Mouse (Mus musculus) kidney, adult 2 months (tissue): ENCODE measurements around the gene Comt. TPM values are rescaled to one million over a fixed set of nuclear protein-coding genes. Genes with fewer than 3 reads are reported as not detected.

Source experiments
- DNase-seq: peaks from one replicate; pipeline ENCODE4 v3.0.0; 2021
- H3K27ac ChIP-seq: fragments of 200-500 bp; 2 replicates; pipeline ENCODE4 v1.5.1; 2012; ENCODE audit warnings: low read depth, low read length, control low read depth, inconsistent platforms; ENCODE audit not compliant: insufficient read depth
- H3K27me3 ChIP-seq: fragments of 200-500 bp; replicated peaks from 2 replicates; pipeline ENCODE4 v1.6.1; 2012; ENCODE audit warnings: mild to moderate bottlenecking, moderate library complexity, low read length, inconsistent platforms; ENCODE audit not compliant: control insufficient read depth, insufficient read depth
- H3K36me3 ChIP-seq: fragments of 200-500 bp; 2 replicates; pipeline ENCODE4 v1.6.1; 2012; ENCODE audit warnings: mild to moderate bottlenecking, moderate library complexity, low read length, inconsistent platforms; ENCODE audit not compliant: control insufficient read depth, insufficient read depth
- H3K4me1 ChIP-seq: fragments of 200-500 bp; 2 replicates; pipeline ENCODE4 v1.6.1; 2011; ENCODE audit warnings: low read length; ENCODE audit not compliant: control insufficient read depth, insufficient read depth
- H3K4me3 ChIP-seq: fragments of 200-500 bp; 2 replicates; pipeline ENCODE4 v1.5.1; 2011; ENCODE audit warnings: mild to moderate bottlenecking, low read depth, low read length, control low read depth; ENCODE audit not compliant: insufficient read depth
- CTCF ChIP-seq: fragments of 200-500 bp; conservative IDR thresholded peaks from 2 replicates; pipeline ENCODE4 v1.5.1; 2011; ENCODE audit warnings: low read depth, mild to moderate bottlenecking, control low read depth, low read length, moderate library complexity, mixed read lengths; ENCODE audit not compliant: insufficient read depth, insufficient read length
- POLR2A ChIP-seq: fragments of 200-500 bp; IDR thresholded peaks from one replicate; pipeline ENCODE4 v1.6.1; 2011; ENCODE audit warnings: low read depth, low read length, control low read depth
- WGBS: fragments of 180-500 bp; shearing (Covaris S2); methylation state at CpG from one replicate; pipeline ENCODE4 v1.1.7; 2018; 5-methylcytosine and 5-hydroxymethylcytosine counted together
- polyA plus RNA-seq: library from polyadenylated mRNA; depleted of rRNA; stranded (reverse); fragments of >200 nt; gene quantifications from 2 replicates; pipeline ENCODE4 v1.2.3, GENCODE M21; 2012

Comt gene
- polyA plus RNA-seq, 1 experiment: 519 TPM

DNA sequence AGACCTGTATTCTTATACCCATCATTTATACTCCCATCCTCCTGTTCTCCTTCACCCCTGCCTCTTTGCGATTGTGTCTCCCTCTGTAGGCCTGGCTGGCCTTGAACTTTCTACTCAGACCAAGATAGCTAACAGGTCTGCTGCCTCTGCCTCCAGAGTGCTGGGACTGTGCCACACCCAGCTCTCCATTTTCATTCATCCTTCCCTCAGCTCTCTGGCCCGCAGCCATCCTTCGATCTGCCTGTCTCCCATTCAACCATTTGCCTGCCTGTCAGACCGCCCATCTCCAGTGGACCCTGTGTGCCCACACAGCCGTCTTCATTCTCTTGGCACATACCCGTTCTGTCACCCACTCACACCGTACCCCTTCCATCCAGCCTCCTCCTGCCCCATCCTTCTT is 42.4 kb downstream of the Comt start:
- no peaks in the 10 kb centered on the region for H3K36me3 ChIP-seq
- no peak overlapping the region for H3K4me3 ChIP-seq
- H3K27me3 ChIP-seq: no peaks in the 10 kb centered on the region
- 72% methylated on average over 7 of the region's 7 CpGs for WGBS
- H3K4me1 ChIP-seq: peaks cover 25% of the 10 kb centered on the region
- TF ChIP-seq POLR2A: no peak
- no peak for TF ChIP-seq CTCF
- H3K27ac ChIP-seq: peak overlapping the region; percentile 43
- DNase-seq: no peak

DNA sequence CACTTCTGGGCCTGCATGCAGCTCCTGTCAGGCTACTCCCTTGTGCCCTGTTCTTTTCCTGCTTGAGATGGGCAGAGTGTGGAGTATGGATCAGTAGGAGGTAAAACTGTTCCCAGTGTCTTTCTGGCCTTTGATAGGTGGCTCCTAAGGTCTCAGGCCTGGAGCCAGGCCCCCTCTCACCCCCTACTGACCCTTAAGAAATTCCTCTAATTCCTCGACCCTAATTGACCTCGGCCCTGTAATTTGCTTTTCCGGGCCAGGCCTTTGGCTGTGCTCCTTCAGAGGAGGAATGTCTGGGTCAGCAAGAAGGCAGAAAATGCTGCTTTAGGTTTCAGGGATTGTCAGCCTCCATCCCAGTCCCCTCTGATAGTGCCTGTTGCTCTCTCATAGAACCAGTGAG is 42.9 kb downstream of the Comt start:
- WGBS: 25% methylated on average over 3 of the region's 3 CpGs
- Histone ChIP-seq H3K4me1 (peaks cover 29% of the 10 kb centered on the region), H3K27me3 (no peaks in the 10 kb centered on the region), H3K36me3 (no peaks in the 10 kb centered on the region), H3K27ac (peak overlapping the region; percentile 73), H3K4me3 (no peak overlapping the region)
- TF ChIP-seq CTCF: no peak
- no peak for TF ChIP-seq POLR2A
- peak; percentile 83 for DNase-seq

DNA sequence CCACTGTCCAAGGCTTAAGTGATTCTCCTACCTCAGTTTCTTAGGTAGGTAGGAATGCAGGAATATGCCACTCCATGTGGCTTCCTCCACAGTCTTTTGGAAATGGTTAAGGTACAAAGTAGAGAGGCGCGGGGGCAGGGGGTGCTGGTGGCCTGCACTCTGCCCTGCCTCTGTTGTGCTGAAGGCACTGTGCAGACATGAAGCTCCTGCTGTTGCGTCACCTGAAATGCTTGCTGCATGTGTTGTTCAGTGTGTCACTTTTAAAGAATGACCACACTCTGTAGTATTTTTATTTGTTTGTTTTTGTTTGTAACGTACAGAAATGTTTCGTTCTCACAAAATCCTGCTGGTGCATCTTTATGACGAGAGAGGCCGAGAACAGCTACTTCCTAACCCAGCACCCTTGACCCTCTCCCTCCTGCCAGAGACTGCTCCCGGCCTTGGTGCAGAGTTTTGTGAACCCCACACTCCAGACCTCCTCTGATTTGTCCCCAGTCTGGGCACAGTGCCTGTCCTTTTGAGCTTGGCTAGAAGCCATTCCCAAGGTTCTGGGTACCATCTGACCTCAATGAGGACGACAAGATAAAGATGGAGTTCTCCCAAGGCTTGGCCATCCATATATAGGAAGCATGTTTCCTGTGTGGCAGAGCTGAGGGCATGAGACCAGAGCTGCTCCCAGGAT is 43.5 kb downstream of the Comt start:
- TF ChIP-seq CTCF (no peak), POLR2A (no peak)
- peak; percentile 77 for DNase-seq
- Histone ChIP-seq H3K27ac (peak overlapping the region; percentile 73), H3K36me3 (no peaks in the 10 kb centered on the region), H3K4me1 (peaks cover 35% of the 10 kb centered on the region), H3K4me3 (no peak overlapping the region), H3K27me3 (no peaks in the 10 kb centered on the region)
- 48% methylated on average over 9 of the region's 9 CpGs for WGBS

DNA sequence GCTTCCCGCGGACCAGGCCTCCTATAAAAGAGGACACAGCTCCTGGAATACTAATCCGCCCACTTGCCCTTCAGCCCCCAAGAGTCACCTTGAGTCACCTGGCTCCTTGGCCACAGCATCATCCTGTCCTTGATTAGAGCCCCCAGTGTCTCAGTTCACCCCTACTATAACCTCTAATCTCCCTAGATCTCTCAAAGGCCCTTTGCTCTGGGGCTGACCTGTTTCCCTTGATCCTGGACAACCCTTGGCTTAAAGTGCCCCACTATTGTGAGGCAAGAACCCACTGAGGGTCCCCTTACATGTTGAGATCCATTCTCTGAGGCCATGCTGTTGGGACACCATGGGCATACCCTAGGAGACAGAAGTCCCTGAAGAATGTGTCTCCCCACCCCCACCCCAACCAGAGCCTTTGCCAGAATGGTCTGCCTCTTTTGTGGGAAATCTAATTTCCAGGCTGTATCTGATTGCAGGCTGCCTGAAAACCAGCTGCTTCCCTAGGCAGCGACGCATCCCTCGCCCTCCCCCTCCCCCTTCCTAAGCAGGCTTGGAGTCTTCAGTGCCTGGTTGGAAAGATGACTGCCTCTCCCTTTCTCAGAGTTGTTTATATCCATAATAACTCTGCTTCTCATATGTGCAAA is 44.9 kb downstream of the Comt start:
- no peak for DNase-seq
- H3K27ac ChIP-seq: no peak overlapping the region
- peaks cover 47% of the 10 kb centered on the region for H3K4me1 ChIP-seq
- H3K36me3 ChIP-seq: no peaks in the 10 kb centered on the region
- 82% methylated on average over 6 of the region's 6 CpGs for WGBS
- no peak for TF ChIP-seq POLR2A
- no peaks in the 10 kb centered on the region for H3K27me3 ChIP-seq
- H3K4me3 ChIP-seq: no peak overlapping the region

DNA sequence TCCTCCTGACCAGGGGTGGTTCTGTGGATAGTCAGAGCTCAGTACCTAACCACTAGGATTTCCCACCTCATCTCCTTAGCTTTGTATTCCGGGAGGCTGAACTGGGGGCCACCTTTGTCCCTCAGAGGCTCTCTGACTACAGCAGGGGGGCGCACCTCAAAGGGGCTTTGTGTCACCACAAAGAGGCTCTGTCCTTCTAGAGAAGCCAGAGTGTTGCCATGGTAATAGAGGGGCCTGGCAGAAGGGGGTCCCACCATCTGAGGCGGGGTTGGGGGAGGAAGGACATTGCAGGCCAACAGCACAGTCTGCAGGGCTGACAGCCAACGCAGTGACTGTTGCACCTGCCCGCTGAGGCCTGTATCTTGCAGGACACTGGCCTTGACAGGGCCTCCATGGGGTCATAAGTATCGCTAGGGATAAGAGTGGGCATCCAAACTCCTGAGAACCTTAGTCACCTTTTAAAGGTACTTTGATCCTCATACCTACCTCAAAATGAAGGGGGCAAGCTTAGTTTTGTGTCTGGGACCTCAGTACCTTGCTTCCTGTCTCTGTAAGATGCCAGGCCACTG is 46.1 kb downstream of the Comt start:
- 79% methylated on average over 6 of the region's 6 CpGs for WGBS
- H3K36me3 ChIP-seq: no peaks in the 10 kb centered on the region
- DNase-seq: no peak

DNA sequence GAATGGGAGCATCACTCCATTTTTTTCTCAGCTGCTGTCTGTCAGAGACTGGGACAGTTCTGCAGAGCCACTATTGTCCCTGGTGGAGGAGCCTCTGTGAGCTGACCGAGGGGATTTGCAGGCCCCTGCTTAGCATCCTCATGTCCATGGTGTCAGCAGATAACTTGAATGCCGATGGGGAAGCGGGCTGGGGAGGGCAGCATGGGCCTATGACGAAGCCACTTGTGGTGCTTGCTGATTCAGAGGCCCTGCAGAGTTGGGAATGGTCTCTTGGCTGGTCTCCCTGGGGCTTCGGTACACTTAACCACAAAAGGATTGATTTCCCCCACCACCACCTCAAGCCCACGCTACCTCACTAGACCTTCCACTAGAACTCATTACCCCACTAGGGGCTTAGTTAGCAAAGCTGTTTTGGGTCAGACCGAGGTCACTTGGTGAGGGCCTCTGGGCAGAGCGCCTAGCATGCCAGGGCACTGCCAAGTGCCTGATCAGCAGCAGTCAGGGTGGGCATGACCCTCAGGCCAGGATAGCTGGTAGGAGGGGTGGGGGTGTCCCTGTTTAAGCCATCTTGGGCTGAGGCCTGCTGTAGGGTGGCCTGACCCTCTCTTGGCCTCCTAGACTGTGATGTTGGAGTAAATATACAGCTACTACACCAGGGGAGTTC is 47.2 kb downstream of the Comt start:
- H3K4me3 ChIP-seq: no peak overlapping the region
- no peaks in the 10 kb centered on the region for H3K36me3 ChIP-seq
- no peaks in the 10 kb centered on the region for H3K27me3 ChIP-seq
- no peak for TF ChIP-seq POLR2A
- TF ChIP-seq CTCF: no peak
- H3K27ac ChIP-seq: no peak overlapping the region; the same call in 1 of the 2 replicates
- peaks cover 46% of the 10 kb centered on the region for H3K4me1 ChIP-seq
- 67% methylated on average over 8 of the region's 8 CpGs for WGBS
- peak; percentile 77 for DNase-seq

More for the DNA sequence above, 46.1 kb downstream of the Comt start:
- no peak for TF ChIP-seq CTCF
- TF ChIP-seq POLR2A: no peak
- Histone ChIP-seq H3K27ac (no peak overlapping the region), H3K4me3 (no peak overlapping the region), H3K27me3 (no peaks in the 10 kb centered on the region), H3K4me1 (peaks cover 48% of the 10 kb centered on the region)

DNA sequence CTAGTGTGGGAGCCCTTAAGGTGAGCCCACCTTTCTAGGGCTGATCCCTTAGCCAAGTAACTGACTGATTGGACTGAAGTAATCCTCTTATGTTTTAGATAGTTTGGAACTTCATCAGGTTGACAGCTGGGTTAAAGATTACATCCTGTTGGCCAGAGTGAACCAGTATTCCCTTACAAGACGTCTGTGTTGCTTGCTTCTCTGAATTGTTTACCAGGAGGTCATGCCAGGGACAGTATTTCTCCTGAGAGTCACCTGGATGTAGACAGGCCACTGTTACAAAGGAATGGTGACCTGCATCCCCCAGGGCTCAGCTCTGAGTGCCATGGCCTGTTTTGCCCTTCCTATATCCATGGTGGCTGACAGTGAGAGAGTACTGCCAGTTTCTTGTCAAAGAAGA is 48.2 kb downstream of the Comt start:
- 11% methylated on average over 1 of the region's 1 CpGs for WGBS
- DNase-seq: peak; percentile 83
- H3K4me3 ChIP-seq: no peak overlapping the region
- TF ChIP-seq POLR2A (no peak), CTCF (no peak)
- H3K27me3 ChIP-seq: no peaks in the 10 kb centered on the region
- peaks cover 39% of the 10 kb centered on the region for H3K4me1 ChIP-seq
- H3K27ac ChIP-seq: peak overlapping the region; percentile 69
- no peaks in the 10 kb centered on the region for H3K36me3 ChIP-seq
